Mouse (Mus musculus): ENCODE results near the gene Hoxd8. TPM values are rescaled to one million over a fixed set of nuclear protein-coding genes. Genes with fewer than 3 reads are reported as not detected.

Gene Hoxd8
- polyA plus RNA-seq, 1 experiment from 2014 or later = 0.29 TPM

- no peak for ATAC-seq (ENCODE audit: insufficient read depth)
- no peaks in the 10 kb centered on the region for H3K9me3 ChIP-seq (ENCODE audit: low read depth, low read length)
- H3K4me3 ChIP-seq (ENCODE audit: low read depth, low read length) = no peak overlapping the region
- no peak overlapping the region for H3K4me2 ChIP-seq
- H3K27me3 ChIP-seq (ENCODE audit: insufficient read depth, low read length) = peaks cover 99% of the 10 kb centered on the region
- H3K4me1 ChIP-seq (ENCODE audit: insufficient read depth) = no peaks in the 10 kb centered on the region
- no peaks in the 10 kb centered on the region for H3K36me3 ChIP-seq (ENCODE audit: insufficient read depth)
- WGBS = 1% methylated on average over 6 of the region's 6 CpGs
- no peak for DNase-seq
- no peak for TF ChIP-seq CTCF (IDR thresholded peaks at IDR 0.05; ENCODE audit: low read depth)
- no peak overlapping the region; the same call in 1 of the 2 replicates for H3K9ac ChIP-seq
- no peak overlapping the region for H3K27ac ChIP-seq (ENCODE audit: low read depth)
Measured at GRCm38 (mm10) chr2:74733765-74734164, 29.4 kb downstream of the Hoxd8 start.

- Histone ChIP-seq H3K9ac (no peak overlapping the region), H3K4me2 (no peak overlapping the region), H3K27me3 (ENCODE audit: insufficient read depth, low read length) (peaks cover 99% of the 10 kb centered on the region)
Measured at GRCm38 (mm10) chr2:74734451-74734850, 30.0 kb downstream of the Hoxd8 start.

GRCm38 (mm10) chr2:74734996-74735811, 30.8 kb downstream of the Hoxd8 start:
- no peak for ATAC-seq (ENCODE audit: insufficient read depth)
- Histone ChIP-seq H3K9me3 (ENCODE audit: low read depth, low read length) (no peaks in the 10 kb centered on the region), H3K4me1 (ENCODE audit: insufficient read depth) (no peaks in the 10 kb centered on the region), H3K9ac (no peak overlapping the region), H3K4me2 (no peak overlapping the region), H3K27ac (ENCODE audit: low read depth) (no peak overlapping the region), H3K27me3 (ENCODE audit: insufficient read depth, low read length) (peaks cover 100% of the 10 kb centered on the region), H3K36me3 (ENCODE audit: insufficient read depth) (no peaks in the 10 kb centered on the region), H3K4me3 (ENCODE audit: low read depth, low read length) (no peak overlapping the region)
- 4% methylated on average over 27 of the region's 27 CpGs for WGBS
- TF ChIP-seq CTCF (IDR thresholded peaks at IDR 0.05; ENCODE audit: low read depth) = no peak
- DNase-seq = no peak

More at GRCm38 (mm10) chr2:74734451-74734850, 30.0 kb downstream of the Hoxd8 start:
- Histone ChIP-seq H3K27ac (ENCODE audit: low read depth) (no peak overlapping the region), H3K36me3 (ENCODE audit: insufficient read depth) (no peaks in the 10 kb centered on the region), H3K4me3 (ENCODE audit: low read depth, low read length) (no peak overlapping the region), H3K4me1 (ENCODE audit: insufficient read depth) (no peaks in the 10 kb centered on the region), H3K9me3 (ENCODE audit: low read depth, low read length) (no peaks in the 10 kb centered on the region)
- no peak for TF ChIP-seq CTCF (IDR thresholded peaks at IDR 0.05; ENCODE audit: low read depth)
- no peak for ATAC-seq (ENCODE audit: insufficient read depth)
- no peak for DNase-seq
- 3% methylated on average over 13 of the region's 13 CpGs for WGBS

- H3K9me3 ChIP-seq (ENCODE audit: low read depth, low read length) = no peaks in the 10 kb centered on the region
- 3% methylated on average over 42 of the region's 42 CpGs for WGBS
- H3K9ac ChIP-seq = no peak overlapping the region
- peak overlapping the region; percentile 44 for H3K4me2 ChIP-seq
- H3K36me3 ChIP-seq (ENCODE audit: insufficient read depth) = no peaks in the 10 kb centered on the region
- peaks cover 100% of the 10 kb centered on the region for H3K27me3 ChIP-seq (ENCODE audit: insufficient read depth, low read length)
- H3K4me3 ChIP-seq (ENCODE audit: low read depth, low read length) = peak overlapping the region; percentile 7; the same call in 1 of the 2 replicates
- TF ChIP-seq CTCF (IDR thresholded peaks at IDR 0.05; ENCODE audit: low read depth) = no peak
- no peak overlapping the region for H3K27ac ChIP-seq (ENCODE audit: low read depth)
- no peaks in the 10 kb centered on the region for H3K4me1 ChIP-seq (ENCODE audit: insufficient read depth)
- no peak for ATAC-seq (ENCODE audit: insufficient read depth)
- no peak for DNase-seq
Measured at GRCm38 (mm10) chr2:74735851-74736687, 31.7 kb downstream of the Hoxd8 start.

- Histone ChIP-seq H3K27ac (ENCODE audit: low read depth) (no peak overlapping the region), H3K9ac (no peak overlapping the region)
Measured at GRCm38 (mm10) chr2:74736688-74737577, 32.5 kb downstream of the Hoxd8 start.

GRCm38 (mm10) chr2:74737578-74738070, 33.2 kb downstream of the Hoxd8 start:
- Histone ChIP-seq H3K27me3 (ENCODE audit: insufficient read depth, low read length) (peaks cover 99% of the 10 kb centered on the region), H3K27ac (ENCODE audit: low read depth) (no peak overlapping the region), H3K36me3 (ENCODE audit: insufficient read depth) (no peaks in the 10 kb centered on the region), H3K4me2 (no peak overlapping the region), H3K4me3 (ENCODE audit: low read depth, low read length) (no peak overlapping the region), H3K9me3 (ENCODE audit: low read depth, low read length) (no peaks in the 10 kb centered on the region), H3K4me1 (ENCODE audit: insufficient read depth) (no peaks in the 10 kb centered on the region), H3K9ac (no peak overlapping the region)
- ATAC-seq (ENCODE audit: insufficient read depth) (no peak), DNase-seq (no peak)
- 8% methylated on average over 7 of the region's 7 CpGs for WGBS
- TF ChIP-seq CTCF (IDR thresholded peaks at IDR 0.05; ENCODE audit: low read depth) = no peak

More at GRCm38 (mm10) chr2:74736688-74737577, 32.5 kb downstream of the Hoxd8 start:
- Histone ChIP-seq H3K4me3 (ENCODE audit: low read depth, low read length) (no peak overlapping the region), H3K36me3 (ENCODE audit: insufficient read depth) (no peaks in the 10 kb centered on the region), H3K4me1 (ENCODE audit: insufficient read depth) (no peaks in the 10 kb centered on the region), H3K4me2 (no peak overlapping the region), H3K9me3 (ENCODE audit: low read depth, low read length) (no peaks in the 10 kb centered on the region), H3K27me3 (ENCODE audit: insufficient read depth, low read length) (peaks cover 99% of the 10 kb centered on the region)
- ATAC-seq (ENCODE audit: insufficient read depth) = no peak
- no peak for DNase-seq
- 4% methylated on average over 15 of the region's 15 CpGs for WGBS
- no peak for TF ChIP-seq CTCF (IDR thresholded peaks at IDR 0.05; ENCODE audit: low read depth)

All from lung, embryonic 14.5 days (tissue).